Mouse (Mus musculus) forebrain, embryonic 15.5 days (tissue): ENCODE results near the gene Aig1. TPM values are rescaled to one million over a fixed set of nuclear protein-coding genes. Genes with fewer than 3 reads are reported as not detected.

Experiments
- ATAC-seq: fragments of 200-750 bp; cut with Nextera tagmentation; replicated peaks from 2 replicates; pipeline ENCODE4 v1.8.0; 2017; ENCODE audit warnings: mild to moderate bottlenecking, moderate TSS enrichment, moderate library complexity
- H3K27ac ChIP-seq: fragments of 300-500 bp; sonication (generic); replicated peaks from 2 replicates; pipeline ENCODE4 v1.5.1; 2015; ENCODE audit warnings: mild to moderate bottlenecking, inconsistent platforms
- H3K27me3 ChIP-seq: fragments of 300-500 bp; sonication (generic); 2 replicates; pipeline ENCODE4 v1.6.1; 2015; ENCODE audit warnings: inconsistent platforms
- H3K36me3 ChIP-seq: fragments of 300-500 bp; sonication (generic); 2 replicates; pipeline ENCODE4 v1.6.1; 2015; ENCODE audit warnings: mild to moderate bottlenecking, inconsistent platforms
- H3K4me1 ChIP-seq: fragments of 300-500 bp; sonication (generic); 2 replicates; pipeline ENCODE4 v1.6.1; 2015; ENCODE audit warnings: inconsistent platforms
- H3K4me2 ChIP-seq: fragments of 300-500 bp; sonication (generic); replicated peaks from 2 replicates; pipeline ENCODE4 v1.6.1; 2015; ENCODE audit warnings: mild to moderate bottlenecking, inconsistent platforms
- H3K4me3 ChIP-seq: fragments of 300-500 bp; sonication (generic); 2 replicates; pipeline ENCODE4 v1.5.1; 2015; ENCODE audit warnings: mild to moderate bottlenecking, inconsistent platforms
- H3K9ac ChIP-seq: fragments of 300-500 bp; sonication (generic); replicated peaks from 2 replicates; pipeline ENCODE4 v1.6.1; 2015; ENCODE audit warnings: mild to moderate bottlenecking, inconsistent platforms
- H3K9me3 ChIP-seq: fragments of 300-500 bp; sonication (generic); 2 replicates; pipeline ENCODE4 v1.6.1; 2016; ENCODE audit warnings: inconsistent platforms
- WGBS: fragments of 180-500 bp; shearing (Covaris S2); methylation state at CpG from one replicate; pipeline ENCODE4 v1.1.7; 2015; ENCODE audit warnings: mixed read lengths; 5-methylcytosine and 5-hydroxymethylcytosine counted together
- polyA plus RNA-seq: library from polyadenylated mRNA; unstranded; fragments of >200 nt; fragmentation: Nextera tagmentation; extraction: Ambion mirVana; gene quantifications from 2 replicates; pipeline ENCODE4 v1.2.1, GENCODE M21; 2015

Gene Aig1
- polyA plus RNA-seq, 1 experiment from 2014 or later: 71.5 TPM

DNA sequence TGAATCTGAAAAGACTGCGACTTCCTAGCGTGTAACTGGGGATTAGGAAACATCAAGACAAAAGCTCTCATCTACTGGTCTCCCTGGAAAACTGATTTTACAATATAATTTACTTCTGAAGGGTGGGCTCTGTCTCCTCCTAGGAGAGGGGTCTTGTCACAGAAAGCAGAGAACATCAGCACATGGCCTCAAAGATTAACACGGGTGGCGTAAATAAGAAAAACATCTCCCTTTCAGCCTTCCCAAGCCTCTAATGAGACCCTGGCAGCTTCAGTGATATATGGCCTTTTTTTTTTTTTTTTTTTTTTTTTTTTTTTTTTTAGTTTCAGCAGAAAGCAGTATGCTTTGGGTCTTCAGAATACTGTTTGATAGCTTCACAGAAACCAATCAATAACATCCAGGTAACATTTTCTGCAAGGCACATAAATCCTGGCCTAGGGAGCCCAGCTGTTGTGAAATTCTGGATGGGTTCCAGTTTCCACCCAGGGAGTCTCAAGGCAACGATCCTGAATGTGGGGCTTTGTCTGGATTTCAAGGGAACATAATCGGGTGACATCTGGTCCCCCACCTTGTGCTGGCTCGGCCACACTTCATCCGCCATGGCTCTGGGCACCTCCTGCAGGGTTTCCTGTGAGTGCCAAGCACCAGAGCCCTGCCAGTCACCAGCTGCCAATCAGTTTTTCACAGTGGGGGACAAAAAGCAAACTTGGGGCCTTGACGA is 154.4 kb downstream of the Aig1 start:
- no peaks in the 10 kb centered on the region for H3K9me3 ChIP-seq
- H3K27ac ChIP-seq: peak overlapping the region; percentile 64
- WGBS: 8% methylated on average over 9 of the region's 9 CpGs
- no peak overlapping the region for H3K9ac ChIP-seq
- no peaks in the 10 kb centered on the region for H3K27me3 ChIP-seq
- peak overlapping the region; percentile 9; the same call in 1 of the 2 replicates for H3K4me2 ChIP-seq
- H3K36me3 ChIP-seq: no peaks in the 10 kb centered on the region
- peaks cover 16% of the 10 kb centered on the region for H3K4me1 ChIP-seq
- H3K4me3 ChIP-seq: no peak overlapping the region
- peak; percentile 93 for ATAC-seq

DNA sequence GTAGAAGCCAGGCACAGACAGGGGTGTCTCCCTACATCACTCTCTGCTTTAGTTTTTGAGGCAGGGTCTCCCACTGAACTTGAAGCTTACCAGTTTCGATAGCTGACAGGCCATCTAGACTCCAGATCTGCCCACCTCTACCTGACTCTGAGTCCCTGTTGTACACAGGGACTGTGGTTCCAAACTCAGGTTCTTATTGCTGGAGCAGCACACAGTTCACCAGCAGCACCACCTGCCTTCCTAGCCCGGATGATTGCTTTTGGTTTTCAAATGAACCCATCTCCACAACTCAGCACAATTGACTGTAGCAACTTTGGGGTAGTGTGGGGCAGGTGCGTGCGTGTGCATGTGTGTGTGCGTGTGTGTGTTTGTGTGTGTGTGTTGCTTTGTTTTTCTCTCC is 155.1 kb downstream of the Aig1 start:
- Histone ChIP-seq H3K27ac (peak overlapping the region; percentile 64), H3K4me3 (no peak overlapping the region), H3K9ac (no peak overlapping the region), H3K27me3 (no peaks in the 10 kb centered on the region), H3K4me1 (peaks cover 16% of the 10 kb centered on the region), H3K9me3 (no peaks in the 10 kb centered on the region), H3K4me2 (no peak overlapping the region), H3K36me3 (no peaks in the 10 kb centered on the region)
- 45% methylated on average over 5 of the region's 5 CpGs for WGBS
- ATAC-seq: peak; percentile 27

DNA sequence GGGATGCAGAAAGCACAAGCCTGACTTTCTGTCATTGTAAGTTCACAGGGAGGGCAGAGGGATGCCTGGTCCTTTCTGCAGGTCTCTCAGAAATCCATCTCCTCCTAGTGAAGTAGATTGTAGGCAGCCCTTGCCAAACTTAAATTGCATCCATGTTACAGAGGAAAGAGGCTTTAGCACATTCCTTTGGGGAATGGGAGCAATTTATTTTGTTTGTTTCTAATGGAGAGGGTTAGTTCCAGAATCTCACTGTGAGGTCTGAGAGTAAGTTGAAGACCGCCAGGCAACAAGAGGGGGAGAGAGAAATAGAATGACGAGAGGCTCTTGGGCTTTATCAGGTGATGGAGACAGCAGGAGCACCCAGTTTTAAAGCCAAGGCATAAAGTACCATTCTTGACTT is 155.7 kb downstream of the Aig1 start:
- no peak overlapping the region for H3K4me3 ChIP-seq
- H3K4me1 ChIP-seq: peaks cover 16% of the 10 kb centered on the region
- H3K27ac ChIP-seq: no peak overlapping the region
- H3K4me2 ChIP-seq: no peak overlapping the region
- no peaks in the 10 kb centered on the region for H3K36me3 ChIP-seq
- no peak for ATAC-seq
- H3K27me3 ChIP-seq: no peaks in the 10 kb centered on the region
- WGBS: 59% methylated on average over 2 of the region's 2 CpGs
- no peak overlapping the region for H3K9ac ChIP-seq
- H3K9me3 ChIP-seq: no peaks in the 10 kb centered on the region

DNA sequence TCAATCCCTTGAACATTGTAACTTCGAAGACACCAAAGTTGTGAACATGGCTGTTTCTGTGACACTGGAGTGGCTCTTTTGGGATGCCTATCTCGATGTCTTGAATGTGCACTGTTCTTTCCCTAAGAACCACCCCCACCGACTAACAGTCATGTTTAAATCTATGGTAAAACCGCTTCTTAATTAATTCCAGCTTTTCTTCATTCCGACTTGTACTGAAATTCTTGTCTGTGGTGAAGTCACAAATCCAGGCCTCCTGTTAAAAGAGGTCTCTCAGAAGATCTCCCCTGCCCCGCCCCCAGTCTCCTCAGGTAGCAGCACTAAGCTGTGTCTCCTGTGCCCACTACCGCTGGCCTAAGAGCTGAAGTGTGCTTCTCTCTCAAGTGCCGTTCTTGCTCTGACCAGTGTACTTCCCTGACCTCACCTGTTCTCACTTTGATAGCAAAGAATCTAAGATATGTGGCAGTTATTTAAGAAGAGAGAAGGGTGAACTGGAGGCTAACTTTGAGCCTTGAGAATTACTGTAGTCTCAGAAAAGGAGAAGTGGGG is 157.4 kb downstream of the Aig1 start:
- WGBS: 89% methylated on average over 8 of the region's 8 CpGs
- ATAC-seq: no peak
- H3K9me3 ChIP-seq: no peaks in the 10 kb centered on the region
- H3K4me1 ChIP-seq: peaks cover 16% of the 10 kb centered on the region
- H3K27me3 ChIP-seq: no peaks in the 10 kb centered on the region
- no peak overlapping the region for H3K27ac ChIP-seq
- H3K9ac ChIP-seq: no peak overlapping the region
- no peak overlapping the region for H3K4me3 ChIP-seq
- H3K4me2 ChIP-seq: no peak overlapping the region
- no peaks in the 10 kb centered on the region for H3K36me3 ChIP-seq

DNA sequence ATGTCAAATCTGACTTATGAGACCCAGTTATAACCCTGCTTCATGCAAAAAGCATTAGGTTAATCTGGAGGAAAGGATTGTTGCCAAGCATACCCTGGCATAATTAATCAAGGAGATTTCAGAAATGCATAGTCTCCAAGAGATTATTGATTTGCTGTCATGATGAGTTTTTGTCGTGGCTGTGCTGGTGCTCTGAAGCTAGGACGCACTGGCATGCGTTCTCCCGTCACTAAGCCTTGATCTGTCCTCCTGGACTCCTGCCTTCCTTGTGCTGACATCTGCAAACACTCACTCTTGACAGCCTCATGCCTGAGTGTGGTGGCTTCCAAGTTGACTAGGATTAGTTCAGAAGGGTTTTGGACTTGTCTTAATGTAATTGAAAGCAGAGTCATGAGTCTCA is 163.0 kb downstream of the Aig1 start:
- WGBS: 75% methylated on average over 4 of the region's 4 CpGs
- no peaks in the 10 kb centered on the region for H3K27me3 ChIP-seq
- 0 out of 2 replicates have a peak, but pooled peaks have one; percentile 38 for ATAC-seq

DNA sequence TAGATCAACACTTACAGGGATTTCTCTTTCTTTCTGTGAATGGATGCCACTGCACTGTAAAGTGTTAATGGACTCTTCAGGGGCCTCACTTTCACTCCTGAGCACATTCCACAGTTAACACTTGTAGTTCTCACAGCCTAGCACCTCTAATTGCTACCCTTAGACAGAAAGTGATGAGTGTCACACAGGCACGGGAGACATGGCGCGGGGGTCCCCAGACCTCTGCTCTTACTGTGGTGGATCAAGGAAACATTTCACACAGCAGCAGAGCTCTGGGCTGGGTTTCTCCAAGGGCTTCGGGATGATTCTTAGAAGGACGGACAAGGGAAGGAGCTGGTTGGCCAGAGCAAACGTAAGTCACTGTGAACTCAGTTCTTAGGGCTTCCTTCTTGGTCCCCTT is 166.1 kb downstream of the Aig1 start:
- H3K9ac ChIP-seq: no peak overlapping the region
- no peaks in the 10 kb centered on the region for H3K36me3 ChIP-seq
- H3K4me1 ChIP-seq: 0 out of 2 replicates have a peak, but pooled peaks cover 2% of the 10 kb centered on the region
- WGBS: 72% methylated on average over 6 of the region's 6 CpGs
- no peak overlapping the region for H3K4me2 ChIP-seq
- no peak overlapping the region for H3K4me3 ChIP-seq
- ATAC-seq: no peak
- no peaks in the 10 kb centered on the region for H3K9me3 ChIP-seq
- no peaks in the 10 kb centered on the region for H3K27me3 ChIP-seq
- H3K27ac ChIP-seq: no peak overlapping the region

More for the DNA sequence above, 163.0 kb downstream of the Aig1 start:
- no peak overlapping the region for H3K9ac ChIP-seq
- no peaks in the 10 kb centered on the region for H3K9me3 ChIP-seq
- H3K36me3 ChIP-seq: no peaks in the 10 kb centered on the region
- H3K4me3 ChIP-seq: no peak overlapping the region
- 0 out of 2 replicates have a peak, but pooled peaks cover 2% of the 10 kb centered on the region for H3K4me1 ChIP-seq
- H3K4me2 ChIP-seq: no peak overlapping the region
- no peak overlapping the region for H3K27ac ChIP-seq

DNA sequence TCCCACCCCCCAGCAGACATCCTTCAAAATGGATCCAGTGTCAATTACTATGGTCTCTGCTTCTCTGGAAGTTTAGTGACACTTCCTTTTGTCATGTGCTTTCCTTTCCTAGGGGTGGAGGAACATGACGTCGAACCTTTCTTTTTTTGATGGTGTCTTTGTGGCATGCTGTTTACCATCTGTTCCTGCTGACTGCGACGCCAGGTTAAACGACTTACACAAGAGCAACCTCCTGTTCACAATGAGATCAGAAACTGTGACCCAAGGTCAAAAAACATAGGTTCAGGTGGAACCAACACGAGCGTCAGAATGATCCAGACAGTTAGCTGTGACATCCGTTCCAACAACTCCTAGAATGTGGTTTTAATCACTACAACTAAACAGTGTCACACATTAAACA is 166.7 kb downstream of the Aig1 start:
- H3K4me1 ChIP-seq: 0 out of 2 replicates have a peak, but pooled peaks cover 2% of the 10 kb centered on the region
- no peaks in the 10 kb centered on the region for H3K27me3 ChIP-seq
- H3K36me3 ChIP-seq: no peaks in the 10 kb centered on the region
- no peak for ATAC-seq
- no peak overlapping the region for H3K27ac ChIP-seq
- H3K4me2 ChIP-seq: no peak overlapping the region
- H3K9ac ChIP-seq: no peak overlapping the region
- no peaks in the 10 kb centered on the region for H3K9me3 ChIP-seq
- 66% methylated on average over 8 of the region's 8 CpGs for WGBS
- no peak overlapping the region for H3K4me3 ChIP-seq

DNA sequence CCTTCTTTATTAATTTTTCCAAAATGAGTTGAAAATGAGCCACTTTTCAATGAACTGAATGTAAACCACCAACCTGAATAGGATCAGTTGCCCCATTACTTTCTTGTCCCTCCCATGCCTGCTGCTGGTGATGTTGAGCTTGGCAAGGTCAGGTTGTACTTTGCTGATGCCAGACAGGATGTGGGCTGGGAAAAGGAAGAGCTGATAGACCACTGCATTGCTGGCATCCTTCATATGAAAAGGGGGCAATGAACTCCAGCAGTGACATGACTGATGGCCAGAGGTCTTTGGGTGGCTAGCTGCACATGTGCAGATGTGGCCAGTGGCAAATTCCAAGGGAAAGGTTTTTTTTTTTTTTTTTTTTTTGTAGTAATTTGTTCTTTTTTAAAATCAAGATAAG is 172.5 kb downstream of the Aig1 start:
- ATAC-seq: no peak
- Histone ChIP-seq H3K36me3 (no peaks in the 10 kb centered on the region), H3K4me1 (no peaks in the 10 kb centered on the region), H3K9ac (no peak overlapping the region), H3K4me2 (no peak overlapping the region), H3K4me3 (no peak overlapping the region), H3K27me3 (no peaks in the 10 kb centered on the region), H3K9me3 (no peaks in the 10 kb centered on the region), H3K27ac (no peak overlapping the region)

DNA sequence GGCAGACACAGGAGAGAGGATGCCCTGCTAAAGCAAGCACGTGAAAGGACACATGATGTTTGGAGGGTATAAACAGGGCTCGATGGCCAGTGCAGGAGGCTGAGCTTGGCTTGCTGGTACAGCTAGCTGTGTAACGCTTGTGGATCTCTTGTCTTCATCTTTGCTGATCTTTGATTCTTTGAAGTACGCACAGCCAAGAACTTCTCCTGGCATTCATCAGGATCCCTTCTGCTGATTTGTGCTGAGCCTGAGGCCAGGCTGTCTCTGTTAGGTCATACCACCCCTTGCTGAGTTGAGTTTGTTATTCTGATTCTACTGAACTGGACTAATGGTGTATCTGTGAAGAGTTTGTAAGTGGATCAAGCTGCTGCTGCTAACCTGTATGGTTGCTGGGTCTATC is 175.5 kb downstream of the Aig1 start:
- Histone ChIP-seq H3K36me3 (no peaks in the 10 kb centered on the region), H3K27me3 (no peaks in the 10 kb centered on the region), H3K4me2 (no peak overlapping the region), H3K4me1 (peaks cover 8% of the 10 kb centered on the region; the same call in 1 of the 2 replicates), H3K9me3 (no peaks in the 10 kb centered on the region), H3K27ac (no peak overlapping the region), H3K4me3 (no peak overlapping the region), H3K9ac (no peak overlapping the region)
- 89% methylated on average over 4 of the region's 4 CpGs for WGBS
- no peak for ATAC-seq

DNA sequence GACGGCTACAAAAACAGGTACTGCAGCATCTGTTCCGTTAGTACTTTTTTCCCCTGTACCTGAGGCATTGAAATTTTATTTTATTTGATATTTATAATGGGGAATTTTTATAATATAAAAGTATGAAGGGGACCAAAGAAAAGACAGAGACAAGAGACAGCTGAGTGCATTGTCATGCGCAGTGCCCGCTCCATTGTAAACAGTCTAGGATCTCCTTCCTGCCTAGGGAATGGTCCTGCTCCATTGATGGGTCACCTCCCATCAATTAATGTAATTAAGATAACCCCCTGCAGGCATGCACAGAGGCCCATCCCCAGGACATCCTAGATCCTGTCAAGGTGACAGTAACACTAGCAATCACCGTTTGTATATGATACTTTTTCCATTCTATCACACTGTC is 178.0 kb downstream of the Aig1 start:
- Histone ChIP-seq H3K9ac (no peak overlapping the region), H3K36me3 (no peaks in the 10 kb centered on the region), H3K4me1 (peaks cover 9% of the 10 kb centered on the region; the same call in 1 of the 2 replicates), H3K4me2 (no peak overlapping the region), H3K4me3 (no peak overlapping the region), H3K27me3 (no peaks in the 10 kb centered on the region), H3K9me3 (no peaks in the 10 kb centered on the region), H3K27ac (no peak overlapping the region)
- ATAC-seq: no peak
- 83% methylated on average over 5 of the region's 5 CpGs for WGBS

DNA sequence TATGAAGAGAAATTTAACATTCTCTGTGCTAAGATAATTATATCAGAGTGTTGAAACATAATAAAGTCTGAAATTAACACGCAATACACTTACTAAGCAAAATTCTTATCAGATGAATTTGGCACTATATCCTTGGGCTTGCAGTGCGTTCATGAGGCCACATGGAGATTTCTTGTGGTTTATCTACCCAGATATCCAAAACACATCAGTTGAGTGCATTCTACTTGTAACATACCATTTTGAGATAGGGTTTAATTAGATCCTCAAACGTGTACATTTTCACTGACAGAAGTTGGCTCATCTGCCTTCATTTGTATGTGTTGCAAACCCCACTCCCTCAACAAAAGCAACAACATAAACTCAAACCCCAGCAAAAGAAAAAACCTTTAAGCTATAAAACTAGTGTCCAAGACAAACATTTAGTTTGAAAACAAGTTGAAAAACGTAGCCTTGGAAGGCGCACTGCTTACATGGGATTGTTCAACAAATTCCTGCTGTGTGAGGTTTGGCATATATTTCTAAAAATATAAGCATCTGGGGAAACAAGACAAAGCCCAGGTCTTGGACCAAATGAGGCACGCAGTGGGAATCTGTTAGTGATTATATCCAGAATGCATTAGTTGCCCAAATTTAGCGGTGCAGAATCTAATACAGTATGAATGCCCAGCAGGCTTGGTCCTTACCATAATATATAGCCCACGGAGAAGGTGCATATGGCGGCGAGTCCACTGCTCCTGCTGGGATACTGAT is 178.8 kb downstream of the Aig1 start:
- no peak for ATAC-seq
- H3K27me3 ChIP-seq: no peaks in the 10 kb centered on the region
- no peaks in the 10 kb centered on the region for H3K36me3 ChIP-seq
- H3K4me3 ChIP-seq: no peak overlapping the region
- no peak overlapping the region for H3K27ac ChIP-seq
- H3K4me2 ChIP-seq: no peak overlapping the region
- H3K9me3 ChIP-seq: no peaks in the 10 kb centered on the region
- H3K4me1 ChIP-seq: peaks cover 9% of the 10 kb centered on the region; the same call in 1 of the 2 replicates
- H3K9ac ChIP-seq: no peak overlapping the region
- 86% methylated on average over 10 of the region's 10 CpGs for WGBS

DNA sequence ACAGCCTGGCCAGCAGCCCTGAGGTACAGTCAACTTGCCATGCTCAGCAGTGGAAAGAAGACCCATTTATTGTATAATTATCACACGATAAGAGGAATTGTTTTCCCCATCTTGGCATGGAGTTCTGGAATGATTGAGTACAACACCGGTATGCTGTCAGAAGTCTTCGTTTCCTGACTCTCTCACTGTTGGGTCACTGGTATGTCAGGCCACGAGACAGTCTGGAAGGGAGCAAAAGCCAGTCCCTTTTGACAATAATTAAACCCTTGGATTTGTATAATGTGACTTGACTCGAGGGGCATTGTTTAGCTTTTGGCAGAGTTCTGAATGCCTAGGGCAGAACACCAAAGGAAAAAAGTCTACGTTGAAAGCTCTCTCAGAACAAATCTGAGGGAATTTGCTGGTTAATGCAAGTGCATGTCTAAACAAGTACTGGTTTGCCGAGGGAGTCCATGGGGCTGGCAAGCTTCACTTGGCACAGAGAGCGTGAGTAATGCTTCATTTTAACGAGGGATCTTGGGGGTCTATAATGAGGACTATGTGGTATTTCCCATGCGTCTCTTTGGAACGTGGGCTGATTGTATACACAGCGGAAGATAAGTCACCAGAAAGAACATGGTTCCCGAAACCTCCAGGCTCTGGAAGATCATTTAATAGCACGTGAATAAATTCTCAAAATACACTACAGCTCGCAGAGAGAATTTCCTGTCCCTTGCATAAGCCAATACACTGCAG is 180.2 kb downstream of the Aig1 start:
- no peak overlapping the region for H3K9ac ChIP-seq
- H3K4me3 ChIP-seq: no peak overlapping the region
- H3K27me3 ChIP-seq: no peaks in the 10 kb centered on the region
- WGBS: 29% methylated on average over 15 of the region's 15 CpGs
- ATAC-seq: peak; percentile 68; the same call in 1 of the 2 replicates
- H3K9me3 ChIP-seq: no peaks in the 10 kb centered on the region
- H3K36me3 ChIP-seq: no peaks in the 10 kb centered on the region
- H3K4me2 ChIP-seq: no peak overlapping the region
- H3K4me1 ChIP-seq: peaks cover 9% of the 10 kb centered on the region; the same call in 1 of the 2 replicates
- H3K27ac ChIP-seq: no peak overlapping the region
